Mouse (Mus musculus) frontal cortex, postnatal 36 days (tissue): ENCODE measurements around the gene Acsf3.

Experiments
- DNase-seq, 2 experiments: peaks; one replicate each; pipeline ENCODE4 v3.0.0; 2022; ENCODE audit warnings: low spot score in 2 of 2

Acsf3 gene

GRCm38 (mm10) chr8:122850641-122851240 lies 75.5 kb downstream of the Acsf3 start:
- DNase-seq: no peak

GRCm38 (mm10) chr8:122851692-122852545 lies 76.6 kb downstream of the Acsf3 start:
- no peak for DNase-seq

- no peak for DNase-seq
Observed at GRCm38 (mm10) chr8:122852546-122852905, 77.2 kb downstream of the Acsf3 start.

GRCm38 (mm10) chr8:122853340-122853771 lies 78.1 kb downstream of the Acsf3 start:
- DNase-seq: no peak

- DNase-seq: no peak
Observed at GRCm38 (mm10) chr8:122854388-122854787, 79.1 kb downstream of the Acsf3 start.

- DNase-seq: no peak
Observed at GRCm38 (mm10) chr8:122855123-122855522, 79.8 kb downstream of the Acsf3 start.

GRCm38 (mm10) chr8:122856288-122856687 lies 81.0 kb downstream of the Acsf3 start:
- DNase-seq: no peak

GRCm38 (mm10) chr8:122859843-122860242 lies 84.6 kb downstream of the Acsf3 start:
- no peak for DNase-seq

GRCm38 (mm10) chr8:122864719-122865129 lies 89.4 kb downstream of the Acsf3 start:
- peak in 1 of 2 experiments; percentile 4 for DNase-seq

GRCm38 (mm10) chr8:122865441-122865840 lies 90.2 kb downstream of the Acsf3 start:
- peak in 1 of 2 experiments; percentile 9 for DNase-seq

GRCm38 (mm10) chr8:122866231-122866630 lies 90.9 kb downstream of the Acsf3 start:
- no peak for DNase-seq
